Mouse (Mus musculus) E14TG2a.4 (cell line): ENCODE measurements at regions not wholly inside any gene's neighbourhood (a gene's known extent, or its start where the extent isn't known, plus 50 kb on each side); places are given as distances from the start of the nearest gene placed in this dataset.

ENCODE experiments used
- CTCF ChIP-seq: conservative IDR thresholded peaks from 2 replicates; pipeline ENCODE4 v1.5.1; 2014; ENCODE audit warnings: low read length
- NANOG ChIP-seq: IDR thresholded peaks from 2 replicates; pipeline ENCODE4 v1.6.1; 2014; ENCODE audit warnings: borderline replicate concordance, low read length, mixed read lengths
- POU5F1 ChIP-seq: IDR thresholded peaks from 2 replicates; pipeline ENCODE4 v1.6.1; 2014; ENCODE audit warnings: low read length, borderline replicate concordance

- TF ChIP-seq CTCF (no peak), POU5F1 (no peak), NANOG (no peak)
These were observed 86.1 kb upstream of the Adgrl4 start for GRCm38 (mm10) chr3:151351481-151352090.
